Mouse (Mus musculus) kidney, embryonic 16.5 days (tissue): ENCODE measurements around the gene Cks1b. TPM values are rescaled to one million over a fixed set of nuclear protein-coding genes. Genes with fewer than 3 reads are reported as not detected.
"Not testable (repeated sequence)": the region's sequence is repeated elsewhere in the genome, so short reads cannot be mapped to it uniquely, and the experiment has no call there.

Source experiments
- ATAC-seq: fragments of 200-750 bp; cut with Nextera tagmentation; 2 replicates; pipeline ENCODE4 v1.8.0; 2017; ENCODE audit warnings: moderate TSS enrichment; ENCODE audit not compliant: low FRiP score, low TSS enrichment
- H3K27ac ChIP-seq: fragments of 300-500 bp; sonication (generic); 2 replicates; pipeline ENCODE4 v1.5.1; 2014; ENCODE audit warnings: low read length
- H3K27me3 ChIP-seq: fragments of 300-500 bp; sonication (generic); 2 replicates; pipeline ENCODE4 v1.6.1; 2014; ENCODE audit warnings: low read length, control low read depth, mixed read lengths; ENCODE audit not compliant: insufficient read depth
- H3K36me3 ChIP-seq: fragments of 300-500 bp; sonication (generic); 2 replicates; pipeline ENCODE4 v1.6.1; 2014; ENCODE audit warnings: low read length, control low read depth, mixed read lengths; ENCODE audit not compliant: insufficient read depth
- H3K4me1 ChIP-seq: fragments of 300-500 bp; sonication (generic); 2 replicates; pipeline ENCODE4 v1.6.1; 2014; ENCODE audit warnings: low read length, control low read depth, mixed read lengths; ENCODE audit not compliant: insufficient read depth
- H3K4me2 ChIP-seq: fragments of 300-500 bp; sonication (generic); replicated peaks from 2 replicates; pipeline ENCODE4 v1.6.1; 2014; ENCODE audit warnings: low read depth, low read length
- H3K4me3 ChIP-seq: fragments of 300-500 bp; sonication (generic); 2 replicates; pipeline ENCODE4 v1.5.1; 2014; ENCODE audit warnings: mild to moderate bottlenecking, low read length
- H3K9ac ChIP-seq: fragments of 300-500 bp; sonication (generic); replicated peaks from 2 replicates; pipeline ENCODE4 v1.6.1; 2014; ENCODE audit warnings: low read length
- H3K9me3 ChIP-seq: fragments of 300-500 bp; sonication (generic); 2 replicates; pipeline ENCODE4 v1.6.1; 2016; ENCODE audit warnings: low read length, control low read depth
- WGBS: fragments of 180-500 bp; shearing (Covaris S2); extraction: QIAGEN DNeasy Blood & Tissue Kit; methylation state at CpG from one replicate; pipeline ENCODE4 v1.1.7; 2014; 5-methylcytosine and 5-hydroxymethylcytosine counted together
- polyA plus RNA-seq: library from polyadenylated mRNA; unstranded; fragments of >200 nt; fragmentation: Nextera tagmentation; extraction: Ambion mirVana; gene quantifications from 2 replicates; pipeline ENCODE4 v1.2.1, GENCODE M21; 2015

The Cks1b gene
- polyA plus RNA-seq, 1 experiment from 2014 or later, result 495 TPM

DNA sequence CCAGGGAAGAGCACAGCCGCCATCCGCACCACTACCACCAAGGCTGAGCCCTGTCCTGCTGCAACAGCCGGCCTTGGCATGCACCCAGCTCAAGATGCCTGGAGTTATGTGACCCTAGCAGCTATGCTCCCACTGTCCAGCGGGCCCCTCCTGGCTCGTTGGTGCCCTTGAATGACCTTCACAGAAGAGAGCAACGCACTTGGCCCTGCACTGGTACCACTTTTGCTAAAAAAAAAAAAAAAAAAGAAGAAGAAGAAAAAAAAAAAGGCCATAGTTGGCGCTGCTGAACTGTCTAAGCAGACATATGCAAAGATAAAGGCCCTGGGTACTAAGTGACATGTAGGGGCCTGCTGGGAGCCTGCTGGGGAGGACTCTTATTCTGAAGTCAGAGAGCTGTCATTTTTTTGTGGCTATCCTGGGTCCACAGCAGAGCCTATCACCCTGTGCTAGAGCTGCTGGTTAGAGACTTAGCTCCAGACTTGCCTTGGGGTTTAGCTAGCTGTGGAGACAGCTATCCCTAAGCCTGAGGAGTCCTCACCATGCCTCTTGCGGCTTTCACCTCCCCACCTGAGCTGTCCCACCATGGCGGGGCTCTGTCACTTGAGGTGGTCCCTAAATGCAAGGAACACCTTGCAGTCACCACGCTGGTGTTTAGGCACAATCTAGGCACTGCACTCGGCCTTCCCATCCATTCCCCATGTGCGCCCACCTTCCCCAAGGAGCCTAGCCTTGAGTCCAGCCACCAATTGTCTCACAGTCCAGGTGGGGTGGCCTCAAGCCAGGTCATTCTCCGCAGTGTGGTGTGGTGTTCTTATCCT is 30.7 kb upstream of the Cks1b start:
- peak; percentile 75 for ATAC-seq
- Histone ChIP-seq H3K9ac (no peak overlapping the region), H3K27ac (peak overlapping the region; percentile 56; the same call in 1 of the 2 replicates), H3K27me3 (no peaks in the 10 kb centered on the region), H3K36me3 (peaks cover 5% of the 10 kb centered on the region; the same call in 1 of the 2 replicates), H3K4me2 (no peak overlapping the region), H3K4me1 (peaks cover 9% of the 10 kb centered on the region), H3K9me3 (no peaks in the 10 kb centered on the region), H3K4me3 (no peak overlapping the region)
- WGBS, result 53% methylated on average over 13 of the region's 13 CpGs

- Histone ChIP-seq H3K4me2 (no peak overlapping the region), H3K9ac (no peak overlapping the region), H3K27ac (no peak overlapping the region), H3K27me3 (no peaks in the 10 kb centered on the region), H3K9me3 (no peaks in the 10 kb centered on the region), H3K4me3 (no peak overlapping the region), H3K4me1 (peaks cover 14% of the 10 kb centered on the region), H3K36me3 (peaks cover 11% of the 10 kb centered on the region; the same call in 1 of the 2 replicates)
- ATAC-seq, result no peak
- WGBS, result 90% methylated on average over 2 of the region's 2 CpGs
These were observed 22.5 kb upstream of the Cks1b start for GRCm38 (mm10) chr3:89440691-89441090.

GRCm38 (mm10) chr3:89437269-89437668 is 19.1 kb upstream of the Cks1b start:
- H3K4me1 ChIP-seq, result peaks cover 14% of the 10 kb centered on the region
- no peaks in the 10 kb centered on the region for H3K27me3 ChIP-seq
- H3K4me2 ChIP-seq, result peak overlapping the region; percentile 72
- no peaks in the 10 kb centered on the region for H3K9me3 ChIP-seq
- H3K4me3 ChIP-seq, result peak overlapping the region; percentile 65
- H3K27ac ChIP-seq, result peak overlapping the region; percentile 83
- peaks cover 26% of the 10 kb centered on the region for H3K36me3 ChIP-seq
- WGBS, result 31% methylated on average over 5 of the region's 5 CpGs
- H3K9ac ChIP-seq, result peak overlapping the region; percentile 78
- no peak for ATAC-seq

- Histone ChIP-seq H3K36me3 (peaks cover 26% of the 10 kb centered on the region), H3K4me3 (peak within 1 kb of the TSS; percentile 65), H3K9me3 (no peaks in the 10 kb centered on the region), H3K27ac (peak within 1 kb of the TSS; percentile 83), H3K4me1 (peaks cover 19% of the 10 kb centered on the region), H3K4me2 (peak within 1 kb of the TSS; percentile 72), H3K27me3 (no peaks in the 10 kb centered on the region), H3K9ac (peak within 1 kb of the TSS; percentile 78)
- 5% methylated on average over 16 of the region's 16 CpGs for WGBS
- peak; percentile 85 for ATAC-seq
These were observed 18.3 kb upstream of the Cks1b start, which contains the start of gene Pbxip1 for GRCm38 (mm10) chr3:89436176-89437113. Gene Pbxip1 (plus strand): TSS chr3:89436706.

- H3K4me2 ChIP-seq, result no peak overlapping the region
- H3K9me3 ChIP-seq, result no peaks in the 10 kb centered on the region
- peaks cover 22% of the 10 kb centered on the region for H3K36me3 ChIP-seq
- no peaks in the 10 kb centered on the region for H3K27me3 ChIP-seq
- ATAC-seq, result no peak
- H3K27ac ChIP-seq, result no peak overlapping the region
- no peak overlapping the region for H3K4me3 ChIP-seq
- peaks cover 25% of the 10 kb centered on the region for H3K4me1 ChIP-seq
- 77% methylated on average over 7 of the region's 7 CpGs for WGBS
- no peak overlapping the region for H3K9ac ChIP-seq
These were observed 16.9 kb upstream of the Cks1b start for GRCm38 (mm10) chr3:89435041-89435440.

DNA sequence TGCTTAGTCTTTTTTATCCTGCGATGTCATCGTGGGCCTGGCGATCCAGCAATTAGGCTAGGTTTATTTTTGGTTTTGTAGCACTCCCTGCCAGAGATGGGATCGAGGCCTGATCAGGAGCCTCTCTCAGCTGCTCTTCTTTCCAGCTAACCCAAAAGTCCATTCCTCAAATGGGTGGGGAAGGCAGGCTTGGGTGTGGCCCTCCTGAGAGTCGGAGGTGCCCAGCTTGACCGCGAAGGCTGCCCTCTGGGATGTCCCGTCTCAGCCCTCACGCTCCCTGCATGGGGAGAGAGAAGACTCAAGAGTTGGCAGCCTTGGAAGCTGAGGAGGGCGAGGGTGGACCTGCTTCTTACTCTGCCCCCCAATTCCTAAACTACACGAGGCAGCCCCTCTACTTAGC is 16.3 kb upstream of the Cks1b start:
- no peaks in the 10 kb centered on the region for H3K27me3 ChIP-seq
- H3K9ac ChIP-seq, result no peak overlapping the region
- no peak overlapping the region for H3K27ac ChIP-seq
- no peaks in the 10 kb centered on the region for H3K9me3 ChIP-seq
- no peak overlapping the region for H3K4me2 ChIP-seq
- ATAC-seq, result no peak
- H3K4me3 ChIP-seq, result no peak overlapping the region
- peaks cover 25% of the 10 kb centered on the region for H3K4me1 ChIP-seq
- peaks cover 19% of the 10 kb centered on the region for H3K36me3 ChIP-seq
- 82% methylated on average over 11 of the region's 11 CpGs for WGBS

GRCm38 (mm10) chr3:89432606-89433005 is 14.4 kb upstream of the Cks1b start:
- Histone ChIP-seq H3K9me3 (no peaks in the 10 kb centered on the region), H3K27ac (no peak overlapping the region), H3K27me3 (no peaks in the 10 kb centered on the region), H3K9ac (no peak overlapping the region), H3K4me2 (no peak overlapping the region), H3K4me1 (peaks cover 25% of the 10 kb centered on the region), H3K36me3 (peaks cover 24% of the 10 kb centered on the region), H3K4me3 (no peak overlapping the region)
- WGBS, result 90% methylated on average over 8 of the region's 8 CpGs
- ATAC-seq, result no peak

- Histone ChIP-seq H3K4me1 (peaks cover 11% of the 10 kb centered on the region), H3K27me3 (no peaks in the 10 kb centered on the region), H3K9ac (peak within 1 kb of the TSS; percentile 95), H3K4me2 (peak within 1 kb of the TSS; percentile 67), H3K9me3 (no peaks in the 10 kb centered on the region), H3K27ac (peak within 1 kb of the TSS; percentile 88), H3K4me3 (peak within 1 kb of the TSS; percentile 78), H3K36me3 (peaks cover 42% of the 10 kb centered on the region)
- ATAC-seq, result peak; percentile 98
- WGBS, result 2% methylated on average over 62 of the region's 68 CpGs
These were observed 12.3 kb upstream of the Cks1b start, which contains the start of gene Pygo2 for GRCm38 (mm10) chr3:89430171-89431159. Gene Pygo2 (plus strand): TSS chr3:89430214.

- WGBS, result 85% methylated on average over 7 of the region's 7 CpGs
- H3K4me2 ChIP-seq, H3K4me3 ChIP-seq, H3K9ac ChIP-seq, ATAC-seq, H3K9me3 ChIP-seq, H3K27me3 ChIP-seq, H3K27ac ChIP-seq: not testable (repeated sequence)
- Histone ChIP-seq H3K4me1 (peaks cover 19% of the 10 kb centered on the region), H3K36me3 (peaks cover 48% of the 10 kb centered on the region)
These were observed 10.8 kb upstream of the Cks1b start for GRCm38 (mm10) chr3:89429021-89429420.
